Mouse (Mus musculus): ENCODE measurements around the gene Stk17b.

DNA sequence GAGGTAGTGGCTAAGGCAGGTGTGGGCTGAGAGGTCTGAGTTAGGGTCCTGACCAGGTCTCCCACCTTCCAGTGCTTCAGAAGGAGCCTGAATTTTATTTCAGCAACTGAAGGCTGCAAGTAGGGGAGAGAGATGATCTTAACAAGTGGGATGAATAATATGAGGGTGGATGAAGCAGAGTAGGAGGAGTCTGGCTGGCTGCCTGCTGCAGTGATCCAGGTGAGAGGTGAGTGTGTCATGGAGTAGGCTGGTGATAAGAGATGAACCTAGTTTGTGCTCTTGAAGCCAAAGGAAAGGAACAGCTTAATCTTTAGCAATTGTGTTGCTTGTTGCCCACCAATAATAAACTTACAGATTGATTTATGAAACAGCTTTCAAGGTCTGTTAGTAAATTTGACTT lies 37.0 kb upstream of the Stk17b start:
- TF ChIP-seq KAT2A (conservative IDR thresholded peaks at IDR 0.05; ENCODE audit: low read depth, low read length) (no peak), GATA1 (IDR thresholded peaks at IDR 0.05; ENCODE audit: low read depth, low read length) (no peak), USF1 (IDR thresholded peaks at IDR 0.05; ENCODE audit: low read depth, low read length) (no peak), CTCF (IDR thresholded peaks at IDR 0.05 in 2 of 3, conservative IDR thresholded peaks at IDR 0.05 in 1 of 3; ENCODE audit: control insufficient read depth in 1 of 3, insufficient read depth in 1 of 3, low read depth in 2 of 3, low read length in 3 of 3, poor library complexity in 1 of 3, severe bottlenecking in 1 of 3) (no peak), TCF12 (IDR thresholded peaks at IDR 0.05; ENCODE audit: low read depth, low read length) (no peak), POLR2AphosphoS2 (IDR thresholded peaks at IDR 0.05; ENCODE audit: low read length) (no peak), RCOR1 (IDR thresholded peaks at IDR 0.05; ENCODE audit: low read depth, low read length) (no peak), RAD21 (IDR thresholded peaks at IDR 0.05; ENCODE audit: low read depth, low read length) (no peak), MAFK (IDR thresholded peaks at IDR 0.05; ENCODE audit: borderline replicate concordance, low read depth, low read length) (no peak), ELF1 (IDR thresholded peaks at IDR 0.05; ENCODE audit: low read depth, low read length) (no peak), POLR2A (IDR thresholded peaks at IDR 0.05; ENCODE audit: control insufficient read depth in 1 of 2, insufficient read depth in 1 of 2, low read depth in 1 of 2, low read length in 2 of 2, poor library complexity in 1 of 2) (no peak), ZNF384 (IDR thresholded peaks at IDR 0.05; ENCODE audit: low read depth, low read length) (no peak), MAZ (IDR thresholded peaks at IDR 0.05; ENCODE audit: low read depth, low read length) (no peak), POLR2AphosphoS5 (IDR thresholded peaks at IDR 0.05; ENCODE audit: borderline replicate concordance, low read depth, low read length) (no peak)
